Mouse (Mus musculus): Measurements from ENCODE around the gene Micu2. TPM values are rescaled to one million over a fixed set of nuclear protein-coding genes. Genes with fewer than 3 reads are reported as not detected.

Gene Micu2
- polyA plus RNA-seq, 1 experiment from 2014 or later = 96.5 TPM

DNA sequence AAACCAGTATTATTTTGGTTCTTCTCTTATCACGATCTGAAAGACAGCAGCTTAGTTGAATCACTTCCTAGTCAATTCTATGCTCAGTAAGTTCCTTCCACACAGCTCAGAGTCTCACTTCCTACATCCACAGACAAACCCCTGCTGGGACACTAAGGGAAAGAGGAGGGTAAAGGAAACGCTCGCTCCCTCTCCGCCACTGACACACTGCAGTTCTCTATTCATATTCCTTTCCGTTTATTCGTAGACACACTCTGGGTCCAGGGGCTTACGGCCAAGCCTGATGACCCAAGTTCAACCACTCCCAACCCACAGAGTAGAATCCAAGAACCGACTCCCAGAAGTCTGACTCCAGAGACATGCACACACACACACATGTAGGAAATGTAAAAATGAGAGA lies 111.9 kb downstream of the Micu2 start:
- no peaks in the 10 kb centered on the region for H3K9me3 ChIP-seq
- H3K36me3 ChIP-seq = peaks cover 5% of the 10 kb centered on the region; the same call in 1 of the 2 replicates
- peaks cover 20% of the 10 kb centered on the region for H3K4me1 ChIP-seq
- no peak overlapping the region for H3K27ac ChIP-seq
- no peak overlapping the region for H3K4me3 ChIP-seq
- H3K4me2 ChIP-seq = no peak overlapping the region
- no peak overlapping the region for H3K9ac ChIP-seq
- no peaks in the 10 kb centered on the region for H3K27me3 ChIP-seq
- ATAC-seq (ENCODE audit: insufficient number of reproducible peaks, insufficient read depth, low FRiP score, low TSS enrichment, low read depth) = no peak
- 89% methylated on average over 8 of the region's 8 CpGs for WGBS

DNA sequence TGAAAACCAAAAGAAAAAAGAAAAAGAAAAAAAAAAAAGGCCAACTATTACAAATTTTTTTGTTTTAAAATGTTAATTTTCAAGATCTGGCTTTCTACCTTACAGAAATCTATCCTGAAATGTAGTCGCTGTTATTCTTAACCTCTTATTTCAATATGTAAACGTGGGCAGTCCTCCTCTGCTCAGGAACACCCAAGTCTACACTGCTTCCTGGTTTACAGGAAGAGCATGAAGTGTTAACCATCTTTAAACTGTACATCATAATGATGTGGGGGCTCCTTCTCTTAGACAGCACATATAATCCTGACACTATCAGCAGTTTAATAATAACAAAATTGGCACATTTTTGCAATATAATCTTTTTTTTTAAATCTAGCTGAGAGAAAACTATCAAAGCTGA lies 113.0 kb downstream of the Micu2 start:
- Histone ChIP-seq H3K4me3 (no peak overlapping the region), H3K27ac (no peak overlapping the region), H3K9ac (no peak overlapping the region), H3K27me3 (no peaks in the 10 kb centered on the region), H3K4me1 (peaks cover 25% of the 10 kb centered on the region), H3K9me3 (no peaks in the 10 kb centered on the region), H3K36me3 (peaks cover 5% of the 10 kb centered on the region; the same call in 1 of the 2 replicates), H3K4me2 (no peak overlapping the region)
- no peak for ATAC-seq (ENCODE audit: insufficient number of reproducible peaks, insufficient read depth, low FRiP score, low TSS enrichment, low read depth)
- 85% methylated on average over 2 of the region's 2 CpGs for WGBS

DNA sequence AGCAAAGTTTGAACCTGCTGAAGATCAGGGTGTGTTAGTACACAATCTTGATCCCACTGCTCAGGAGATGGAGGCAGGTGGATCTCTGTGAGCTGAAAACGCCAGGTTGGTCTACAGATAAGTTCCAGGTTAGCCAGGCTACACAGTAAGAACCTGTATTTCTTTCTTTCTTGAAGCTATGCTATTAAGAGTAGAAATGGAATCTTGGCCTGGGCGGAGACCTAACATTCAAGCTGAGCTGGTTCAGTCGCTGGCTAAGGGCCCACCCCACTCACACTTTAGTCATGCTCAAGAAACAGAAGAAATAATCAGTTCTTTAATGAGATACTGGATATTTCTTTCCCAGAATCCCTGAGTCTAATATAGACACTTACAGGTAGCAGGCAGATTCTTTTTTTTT lies 115.7 kb downstream of the Micu2 start:
- WGBS = 81% methylated on average over 3 of the region's 3 CpGs
- no peak overlapping the region for H3K27ac ChIP-seq
- ATAC-seq (ENCODE audit: insufficient number of reproducible peaks, insufficient read depth, low FRiP score, low TSS enrichment, low read depth) = no peak
- H3K27me3 ChIP-seq = no peaks in the 10 kb centered on the region
- peaks cover 5% of the 10 kb centered on the region; the same call in 1 of the 2 replicates for H3K36me3 ChIP-seq
- H3K4me3 ChIP-seq = no peak overlapping the region
- H3K9ac ChIP-seq = no peak overlapping the region
- H3K4me1 ChIP-seq = peaks cover 20% of the 10 kb centered on the region
- no peak overlapping the region for H3K4me2 ChIP-seq
- H3K9me3 ChIP-seq = no peaks in the 10 kb centered on the region

DNA sequence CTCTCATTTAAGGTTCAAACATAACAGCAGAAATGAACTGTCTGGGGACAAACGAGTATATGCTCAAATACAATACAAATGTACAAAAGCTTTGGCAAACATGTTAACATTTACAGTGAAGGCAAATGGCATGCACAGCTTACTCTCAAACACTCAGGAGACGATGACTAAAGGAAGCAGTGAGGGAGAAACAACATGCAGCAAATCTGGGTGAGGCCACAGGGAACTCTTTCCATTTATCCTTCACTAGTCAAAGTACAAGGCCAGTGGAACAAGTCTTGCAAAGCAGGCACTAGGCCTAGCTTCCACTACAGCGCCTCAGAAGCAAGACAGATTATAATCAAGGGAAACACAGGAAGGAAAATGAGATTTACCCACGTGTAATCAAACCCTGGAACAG lies 116.3 kb downstream of the Micu2 start:
- H3K4me3 ChIP-seq = no peak overlapping the region
- no peak overlapping the region for H3K27ac ChIP-seq
- 42% methylated on average over 4 of the region's 4 CpGs for WGBS

DNA sequence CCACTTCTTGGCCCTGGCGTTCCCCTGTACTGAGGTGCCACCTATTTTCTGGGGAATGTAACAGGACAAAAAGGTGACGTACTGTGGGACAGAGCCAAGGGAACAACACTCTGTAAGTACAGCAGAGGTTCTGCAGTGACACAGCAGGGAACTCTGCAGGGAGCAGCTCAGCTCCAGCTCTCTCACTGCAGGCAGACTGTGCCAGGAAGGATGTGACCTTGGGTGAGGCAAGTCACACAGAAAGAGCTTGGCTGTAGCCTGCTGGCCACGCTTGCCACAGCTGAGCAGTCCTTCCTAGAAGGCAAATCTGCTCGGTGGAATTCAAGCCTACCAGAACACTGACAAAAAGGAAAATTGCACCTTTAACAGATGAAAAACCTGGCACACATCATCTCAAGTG lies 117.3 kb downstream of the Micu2 start:
- H3K9me3 ChIP-seq = no peaks in the 10 kb centered on the region
- H3K4me3 ChIP-seq = no peak overlapping the region
- H3K27ac ChIP-seq = peak overlapping the region; percentile 33; the same call in 1 of the 2 replicates
- no peak overlapping the region for H3K9ac ChIP-seq
- no peak for ATAC-seq (ENCODE audit: insufficient number of reproducible peaks, insufficient read depth, low FRiP score, low TSS enrichment, low read depth)
- no peak overlapping the region for H3K4me2 ChIP-seq
- H3K4me1 ChIP-seq = peaks cover 14% of the 10 kb centered on the region
- H3K36me3 ChIP-seq = peaks cover 5% of the 10 kb centered on the region; the same call in 1 of the 2 replicates
- 54% methylated on average over 4 of the region's 4 CpGs for WGBS
- no peaks in the 10 kb centered on the region for H3K27me3 ChIP-seq

More for the DNA sequence above, 116.3 kb downstream of the Micu2 start:
- no peak overlapping the region for H3K4me2 ChIP-seq
- no peaks in the 10 kb centered on the region for H3K27me3 ChIP-seq
- peaks cover 5% of the 10 kb centered on the region; the same call in 1 of the 2 replicates for H3K36me3 ChIP-seq
- no peaks in the 10 kb centered on the region for H3K9me3 ChIP-seq
- ATAC-seq (ENCODE audit: insufficient number of reproducible peaks, insufficient read depth, low FRiP score, low TSS enrichment, low read depth) = no peak
- H3K9ac ChIP-seq = no peak overlapping the region
- H3K4me1 ChIP-seq = peaks cover 14% of the 10 kb centered on the region

DNA sequence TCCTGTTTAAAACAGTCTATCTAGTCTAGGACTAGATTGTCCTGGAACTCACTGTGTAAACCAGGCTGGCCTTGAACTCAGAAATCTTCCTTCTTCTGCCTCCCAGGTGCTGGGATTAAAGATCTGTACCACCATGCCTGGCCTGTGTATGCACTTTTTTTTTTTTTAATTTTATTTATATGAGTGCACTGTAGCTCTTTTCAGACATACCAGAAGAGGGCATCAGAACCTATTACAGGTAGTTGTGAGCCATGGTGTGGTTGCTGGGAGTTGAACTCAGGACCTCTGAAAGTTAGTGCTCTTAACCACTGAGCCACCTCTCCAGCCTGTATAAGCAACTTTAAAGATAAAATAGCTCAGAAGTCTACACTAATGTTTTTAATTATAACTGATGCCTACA lies 118.0 kb downstream of the Micu2 start:
- ATAC-seq (ENCODE audit: insufficient number of reproducible peaks, insufficient read depth, low FRiP score, low TSS enrichment, low read depth) = no peak
- no peaks in the 10 kb centered on the region for H3K27me3 ChIP-seq
- H3K9ac ChIP-seq = no peak overlapping the region
- H3K4me1 ChIP-seq = peaks cover 14% of the 10 kb centered on the region
- peaks cover 5% of the 10 kb centered on the region; the same call in 1 of the 2 replicates for H3K36me3 ChIP-seq
- H3K27ac ChIP-seq = no peak overlapping the region
- no peaks in the 10 kb centered on the region for H3K9me3 ChIP-seq
- H3K4me2 ChIP-seq = no peak overlapping the region
- no peak overlapping the region for H3K4me3 ChIP-seq

DNA sequence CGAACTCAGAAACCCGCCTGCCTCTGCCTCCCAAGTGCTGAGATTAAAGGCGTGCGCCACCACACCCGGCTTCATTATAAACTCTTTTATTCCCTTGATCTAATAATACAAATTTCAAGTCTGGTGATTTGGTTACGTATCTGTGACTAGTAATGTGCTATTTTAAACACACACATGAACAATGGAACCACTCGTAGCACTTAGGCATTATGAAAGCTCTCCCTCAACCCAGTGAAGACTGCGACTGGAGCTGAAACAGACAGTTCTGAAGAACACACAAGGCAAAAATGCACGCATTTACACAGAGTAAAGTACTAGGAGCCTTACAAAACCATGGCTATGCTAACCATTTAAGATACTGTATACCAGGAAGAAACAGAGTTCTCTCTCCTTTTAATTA lies 121.1 kb downstream of the Micu2 start:
- Histone ChIP-seq H3K4me3 (no peak overlapping the region), H3K27ac (no peak overlapping the region), H3K9ac (no peak overlapping the region), H3K4me2 (no peak overlapping the region), H3K36me3 (peaks cover 7% of the 10 kb centered on the region), H3K4me1 (peaks cover 8% of the 10 kb centered on the region; the same call in 1 of the 2 replicates), H3K27me3 (no peaks in the 10 kb centered on the region), H3K9me3 (no peaks in the 10 kb centered on the region)
- no peak for ATAC-seq (ENCODE audit: insufficient number of reproducible peaks, insufficient read depth, low FRiP score, low TSS enrichment, low read depth)
- 94% methylated on average over 9 of the region's 9 CpGs for WGBS

DNA sequence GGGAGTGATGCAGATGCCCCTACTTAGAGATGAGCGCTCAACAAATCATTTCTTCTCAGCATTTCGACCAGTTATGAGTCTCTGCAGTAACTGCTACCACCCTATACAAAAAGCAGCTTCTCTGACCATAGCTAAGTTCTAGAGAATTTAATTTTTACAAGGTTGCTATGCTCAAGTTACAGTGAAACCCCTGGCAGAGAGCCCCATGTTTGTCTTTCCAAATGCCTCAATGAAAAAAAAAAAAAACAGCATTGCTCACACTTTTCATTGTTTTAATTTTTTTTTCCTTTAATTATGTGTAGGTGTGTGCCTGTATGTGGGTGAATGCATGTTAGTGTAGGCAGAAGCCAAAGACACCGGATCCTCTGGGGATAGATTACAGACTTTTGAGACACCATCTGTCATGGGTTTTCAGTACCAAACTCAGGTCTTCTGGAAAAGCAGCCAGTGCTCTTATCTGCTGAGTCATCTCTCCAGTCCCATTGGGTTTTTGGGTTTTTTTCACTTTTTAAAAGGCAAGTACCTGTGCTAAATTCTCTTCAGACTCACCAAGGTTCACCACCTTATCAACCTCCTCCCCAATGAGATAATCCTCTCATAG lies 132.3 kb downstream of the Micu2 start:
- no peaks in the 10 kb centered on the region for H3K4me1 ChIP-seq
- H3K36me3 ChIP-seq = peaks cover 61% of the 10 kb centered on the region
- H3K9me3 ChIP-seq = no peaks in the 10 kb centered on the region
- H3K4me3 ChIP-seq = no peak overlapping the region
- no peak overlapping the region for H3K4me2 ChIP-seq
- no peak overlapping the region for H3K27ac ChIP-seq
- 89% methylated on average over 3 of the region's 3 CpGs for WGBS
- H3K9ac ChIP-seq = no peak overlapping the region
- no peaks in the 10 kb centered on the region for H3K27me3 ChIP-seq
- no peak for ATAC-seq (ENCODE audit: insufficient number of reproducible peaks, insufficient read depth, low FRiP score, low TSS enrichment, low read depth)

Other genes with a start within 250 kb of the Micu2 start
- 25.3 TPM in 2 replicates for gene Lats2, start 240.9 kb downstream of the Micu2 start, polyA plus RNA-seq (2015; fragmentation: Nextera tagmentation; extraction: Ambion mirVana)
- gene Sap18, start 201.1 kb downstream of the Micu2 start, polyA plus RNA-seq (2015; fragmentation: Nextera tagmentation; extraction: Ambion mirVana) = 27.4 and 35.4 TPM in 2 replicates
- 39.0 and 40.2 TPM in 2 replicates for gene Ska3, start 173.1 kb downstream of the Micu2 start, polyA plus RNA-seq (2015; fragmentation: Nextera tagmentation; extraction: Ambion mirVana)
- 142 and 147 TPM in 2 replicates for gene Mrpl57, start 173.0 kb downstream of the Micu2 start, polyA plus RNA-seq (2015; fragmentation: Nextera tagmentation; extraction: Ambion mirVana)
- gene Zdhhc20, start 109.0 kb downstream of the Micu2 start, polyA plus RNA-seq (2015; fragmentation: Nextera tagmentation; extraction: Ambion mirVana) = 83.3 and 85.5 TPM in 2 replicates
- gene Fgf9, start 71.3 kb upstream of the Micu2 start, polyA plus RNA-seq (2015; fragmentation: Nextera tagmentation; extraction: Ambion mirVana) = 7.5 and 10.4 TPM in 2 replicates

Measured in embryonic facial prominence, embryonic 13.5 days (tissue).